Mouse (Mus musculus): ENCODE results near the gene Gm4869.
"Not testable (repeated sequence)": the region's sequence is repeated elsewhere in the genome, so short reads cannot be mapped to it uniquely, and the experiment has no call there.

The Gm4869 gene

GRCm38 (mm10) chr5:140463151-140463550, 17.7 kb downstream of the Gm4869 start:
- in situ Hi-C loops (cut with MboI, MseI) = not testable (repeated sequence)

DNA sequence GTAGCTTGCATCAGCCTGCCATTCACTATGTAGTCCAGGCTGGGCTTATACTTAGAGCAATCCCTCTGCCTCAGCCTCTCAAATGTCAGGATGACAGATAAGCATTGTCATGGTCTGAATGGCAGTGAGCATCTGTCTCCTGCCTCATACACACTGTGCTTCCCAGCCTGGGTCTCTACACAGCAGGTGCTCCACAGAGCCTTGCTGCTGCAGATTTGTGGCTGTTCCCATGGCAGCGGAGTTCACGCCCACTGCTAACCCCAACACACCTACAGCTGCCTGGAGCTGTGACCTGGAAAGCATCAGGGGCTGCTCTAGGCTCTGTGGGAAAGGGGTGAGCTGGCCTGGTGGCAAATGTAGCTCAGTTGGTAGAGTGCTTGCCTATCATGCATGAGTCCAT, 19.5 kb downstream of the Gm4869 start:
- in situ Hi-C loops (cut with MboI, MseI) = loop anchor here (5.0 kb wide), 1 partner anchor 77 kb away; no protein-coding TSS in a partner anchor

DNA sequence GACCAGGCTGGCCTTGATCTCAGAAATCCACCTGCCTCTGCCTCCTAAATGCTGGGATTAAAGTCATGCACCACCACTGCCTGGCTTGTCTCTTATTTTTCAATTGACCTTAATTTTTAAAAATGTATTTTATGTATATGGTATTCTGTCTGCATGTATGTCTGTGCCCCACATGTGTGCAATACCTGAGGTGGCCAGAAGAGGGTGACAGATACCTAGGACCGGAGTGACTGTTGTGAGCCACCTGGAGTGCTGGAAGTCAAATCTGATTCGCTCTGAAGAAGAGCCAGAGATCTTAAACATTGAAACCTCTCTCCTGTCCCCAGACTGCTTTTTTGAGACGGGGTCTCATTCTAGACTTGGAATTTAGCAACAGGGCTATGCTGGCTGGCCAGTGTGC, 26.9 kb downstream of the Gm4869 start:
- in situ Hi-C loops (cut with MboI, MseI) = no loop called here

- in situ Hi-C loops (cut with MboI, MseI) = no loop called here
These were observed 36.0 kb downstream of the Gm4869 start for GRCm38 (mm10) chr5:140481458-140481857.

GRCm38 (mm10) chr5:140491142-140491541, 45.7 kb downstream of the Gm4869 start:
- in situ Hi-C loops (cut with MboI, MseI) = no loop called here

- in situ Hi-C loops (cut with MboI, MseI) = no loop called here
These were observed 47.3 kb downstream of the Gm4869 start for GRCm38 (mm10) chr5:140492684-140493233.

GRCm38 (mm10) chr5:140498176-140498575, 52.7 kb downstream of the Gm4869 start:
- in situ Hi-C loops (cut with MboI, MseI) = no loop called here

- in situ Hi-C loops (cut with MboI, MseI) = loop anchor here (5.0 kb wide), 1 partner anchor 37 kb away; no protein-coding TSS in a partner anchor
These were observed 55.3 kb downstream of the Gm4869 start for GRCm38 (mm10) chr5:140500736-140501135.

DNA sequence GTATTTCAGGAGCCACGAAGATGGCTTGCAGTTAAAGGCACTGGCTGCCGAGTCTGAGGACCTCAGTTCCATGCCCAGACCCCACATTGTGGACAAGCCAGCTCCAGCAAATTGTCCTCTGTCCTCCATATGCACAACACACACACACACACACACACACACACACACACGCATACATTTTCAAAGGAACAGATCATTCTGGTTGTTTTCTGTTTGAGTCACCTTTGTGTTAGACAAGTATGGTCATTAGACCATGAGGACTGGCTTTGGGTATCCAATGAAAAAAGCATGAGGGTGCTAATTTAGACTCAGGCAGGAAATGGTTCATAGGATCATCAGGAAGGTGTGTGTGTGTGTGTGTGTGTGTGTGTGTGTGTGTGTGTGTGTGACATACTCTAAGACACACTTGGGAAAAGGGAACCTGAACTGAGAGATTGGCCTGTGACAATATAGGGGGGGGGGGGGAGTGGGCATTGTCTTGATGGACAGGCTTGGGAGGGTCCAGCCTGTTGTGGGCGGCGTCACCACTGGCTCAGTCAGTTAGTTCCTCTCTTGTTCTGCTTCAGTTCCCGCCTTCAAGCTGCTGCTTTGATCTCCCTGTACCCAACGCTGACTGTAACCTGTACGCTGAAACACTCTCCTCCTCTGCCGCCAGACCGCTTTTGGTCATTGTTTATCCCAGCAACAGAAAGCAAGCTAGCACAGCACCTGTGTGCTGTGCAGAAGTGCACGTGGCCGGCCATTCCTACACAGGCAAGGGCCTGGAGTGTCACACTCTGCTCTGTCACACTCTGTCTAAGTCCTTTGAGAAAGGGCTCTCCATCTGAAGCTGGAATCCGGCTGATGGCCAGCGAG, 56.8 kb downstream of the Gm4869 start:
- in situ Hi-C loops (cut with MboI, MseI) = loop anchor here (5.0 kb wide), 1 partner anchor 35 kb away; no protein-coding TSS in a partner anchor

GRCm38 (mm10) chr5:140502925-140503324, 57.5 kb downstream of the Gm4869 start:
- in situ Hi-C loops (cut with MboI, MseI) = loop anchor here (5.0 kb wide), 1 partner anchor 34 kb away; no protein-coding TSS in a partner anchor

GRCm38 (mm10) chr5:140505208-140505780, 59.8 kb downstream of the Gm4869 start, which contains the start of gene Chst12:
Gene Chst12 (plus strand): TSS chr5:140505550.
- in situ Hi-C loops (cut with MboI, MseI) = no loop called here

- in situ Hi-C loops (cut with MboI, MseI) = no loop called here
These were observed 60.8 kb downstream of the Gm4869 start for GRCm38 (mm10) chr5:140506096-140506794.

GRCm38 (mm10) chr5:140507466-140508208, 62.2 kb downstream of the Gm4869 start:
- in situ Hi-C loops (cut with MboI, MseI) = no loop called here

DNA sequence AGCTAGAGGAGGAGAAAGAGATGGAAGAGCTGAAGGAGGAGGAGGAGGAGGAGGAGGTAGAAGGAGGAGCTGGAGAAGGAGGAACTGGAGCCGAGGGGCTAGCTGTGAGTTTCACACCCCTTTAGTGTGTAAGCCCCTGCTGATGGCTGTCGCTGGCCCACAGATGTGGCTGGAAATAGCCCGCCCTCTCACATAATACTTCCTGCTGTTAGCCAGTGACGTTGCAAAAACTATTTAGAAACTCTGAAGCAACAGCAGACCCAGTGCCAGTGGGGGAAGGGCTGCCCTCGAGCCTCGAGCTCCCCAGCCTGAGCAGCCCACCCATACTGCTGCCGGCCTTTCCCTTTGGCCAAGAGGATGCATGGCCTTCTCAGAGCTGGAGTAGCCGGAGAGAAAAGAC, 63.2 kb downstream of the Gm4869 start:
- in situ Hi-C loops (cut with MboI, MseI) = no loop called here

- in situ Hi-C loops (cut with MboI, MseI) = no loop called here
These were observed 63.8 kb downstream of the Gm4869 start for GRCm38 (mm10) chr5:140509204-140509603.

- in situ Hi-C loops (cut with MboI, MseI) = no loop called here
These were observed 64.9 kb downstream of the Gm4869 start for GRCm38 (mm10) chr5:140510012-140511000.

GRCm38 (mm10) chr5:140513921-140514320, 68.5 kb downstream of the Gm4869 start:
- in situ Hi-C loops (cut with MboI, MseI) = no loop called here

- in situ Hi-C loops (cut with MboI, MseI) = no loop called here
These were observed 69.5 kb downstream of the Gm4869 start for GRCm38 (mm10) chr5:140514799-140515486.

Measured in T-helper 2 cell (primary cell).